Mouse (Mus musculus) forebrain, postnatal 0 days (tissue): Measurements from ENCODE around the gene Itpripl2. TPM values are rescaled to one million over a fixed set of nuclear protein-coding genes. Genes with fewer than 3 reads are reported as not detected.

ENCODE experiments used
- ATAC-seq: fragments of 200-750 bp; cut with Nextera tagmentation; 2 replicates; pipeline ENCODE4 v1.8.0; 2017; ENCODE audit warnings: mild to moderate bottlenecking, moderate library complexity
- DNase-seq: peaks from one replicate; pipeline ENCODE4 v3.0.0-alpha.2; 2015
- H3K27ac ChIP-seq: fragments of 300-500 bp; sonication (generic); 2 replicates; pipeline ENCODE4 v1.5.1; 2014; ENCODE audit warnings: low read depth, mild to moderate bottlenecking, antibody characterized with exemption, low read length, moderate library complexity, mixed read lengths
- H3K27me3 ChIP-seq: fragments of 300-500 bp; sonication (generic); 2 replicates; pipeline ENCODE4 v1.6.1; 2014; ENCODE audit warnings: mild to moderate bottlenecking, low read length, mixed read lengths; ENCODE audit not compliant: insufficient read depth
- H3K36me3 ChIP-seq: fragments of 300-500 bp; sonication (generic); 2 replicates; pipeline ENCODE4 v1.6.1; 2014; ENCODE audit warnings: mild to moderate bottlenecking, moderate library complexity; ENCODE audit not compliant: insufficient read depth
- H3K4me1 ChIP-seq: fragments of 300-500 bp; sonication (generic); 2 replicates; pipeline ENCODE4 v1.6.1; 2014; ENCODE audit warnings: antibody characterized with exemption; ENCODE audit not compliant: insufficient read depth
- H3K4me2 ChIP-seq: fragments of 300-500 bp; sonication (generic); 2 replicates; pipeline ENCODE4 v1.6.1; 2014; ENCODE audit warnings: low read depth, mild to moderate bottlenecking, moderate library complexity
- H3K4me3 ChIP-seq: fragments of 300-500 bp; sonication (generic); 2 replicates; pipeline ENCODE4 v1.5.1; 2014; ENCODE audit warnings: low read depth, low read length, mixed read lengths
- H3K9ac ChIP-seq: fragments of 300-500 bp; sonication (generic); 2 replicates; pipeline ENCODE4 v1.6.1; 2014; ENCODE audit warnings: mild to moderate bottlenecking
- H3K9me3 ChIP-seq: fragments of 300-500 bp; sonication (generic); 2 replicates; pipeline ENCODE4 v1.6.1; 2016; ENCODE audit warnings: low read length
- CTCF ChIP-seq: sonication (generic); IDR thresholded peaks from 2 replicates; pipeline ENCODE4 v1.5.1; 2016; ENCODE audit warnings: antibody characterized with exemption, control low read depth, low read depth
- WGBS: fragments of 180-500 bp; shearing (Covaris S2); extraction: QIAGEN DNeasy Blood & Tissue Kit; methylation state at CpG from one replicate; pipeline ENCODE4 v1.1.7; 2014; 5-methylcytosine and 5-hydroxymethylcytosine counted together
- polyA plus RNA-seq: library from polyadenylated mRNA; unstranded; fragments of >200 nt; fragmentation: Nextera tagmentation; extraction: Ambion mirVana; gene quantifications from 2 replicates; pipeline ENCODE4 v1.2.1, GENCODE M21; 2015
- total RNA-seq: library from RNA; depleted of rRNA; stranded (reverse); fragments of >200 nt; gene quantifications from 2 replicates; pipeline ENCODE4 v1.2.3, GENCODE M21; 2014

The Itpripl2 gene
- total and polyA plus RNA-seq, 2 experiments from 2014 or later = 0.42 to 6.0 TPM

DNA sequence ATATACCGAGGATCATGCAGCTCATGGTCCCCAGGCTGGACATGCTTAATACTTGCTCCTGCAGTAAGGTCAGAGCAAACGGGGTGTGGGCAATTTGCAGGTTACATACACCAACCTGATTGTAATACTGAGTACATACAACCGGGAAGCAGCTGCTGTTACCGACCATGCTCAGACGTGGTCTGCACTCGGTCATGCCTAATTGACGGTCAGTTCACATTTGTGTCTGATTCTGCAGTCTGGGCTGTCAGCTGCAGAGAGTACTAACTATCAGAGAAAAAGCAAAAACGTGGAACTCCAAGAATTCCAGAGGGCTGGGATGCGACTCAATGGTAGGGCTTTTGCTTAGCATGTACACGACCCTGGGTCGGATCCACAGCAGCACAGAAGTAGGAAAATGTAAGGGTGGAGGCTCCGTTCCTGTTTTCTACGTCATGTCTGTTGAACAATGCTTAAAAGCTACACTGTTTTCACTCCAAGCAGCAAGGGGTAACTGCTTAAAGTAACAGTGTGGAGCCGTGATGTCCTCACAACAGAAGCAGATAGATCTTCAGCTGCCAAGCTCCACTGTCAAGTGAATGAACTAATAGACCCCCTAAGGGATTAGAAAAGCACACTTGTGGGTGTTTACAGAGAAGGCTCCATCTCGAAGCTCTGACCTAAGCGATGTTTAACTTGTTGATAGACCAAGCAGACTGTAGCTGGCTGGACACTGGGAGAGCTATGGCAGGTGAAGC lies 30.2 kb downstream of the Itpripl2 start:
- Histone ChIP-seq H3K27me3 (no peaks in the 10 kb centered on the region), H3K4me3 (no peak overlapping the region), H3K27ac (no peak overlapping the region), H3K36me3 (no peaks in the 10 kb centered on the region), H3K4me1 (0 out of 2 replicates have a peak, but pooled peaks cover 8% of the 10 kb centered on the region), H3K9ac (no peak overlapping the region), H3K4me2 (no peak overlapping the region), H3K9me3 (no peaks in the 10 kb centered on the region)
- DNase-seq (no peak), ATAC-seq (no peak)
- WGBS = 61% methylated on average over 16 of the region's 16 CpGs
- no peak for TF ChIP-seq CTCF

DNA sequence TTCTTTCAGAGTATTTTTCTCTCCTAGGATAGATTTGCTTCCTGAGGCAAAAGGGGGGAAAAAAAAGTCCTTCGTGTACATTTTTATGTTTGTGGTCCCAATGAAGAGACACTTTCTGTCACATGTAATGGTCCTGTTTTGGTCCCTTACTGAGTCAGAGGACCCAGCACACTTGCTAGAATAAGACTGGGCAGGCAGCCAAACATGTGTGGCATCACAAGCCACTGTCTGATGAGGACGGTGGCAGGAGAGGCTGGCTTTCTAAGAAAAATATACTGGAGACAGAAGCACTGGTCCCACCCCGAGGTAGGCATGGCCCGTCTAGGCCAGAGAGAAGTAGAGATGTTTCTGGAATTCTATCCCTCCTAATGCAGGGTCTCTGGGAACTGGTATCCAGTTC lies 38.1 kb downstream of the Itpripl2 start:
- no peak overlapping the region for H3K4me2 ChIP-seq
- no peaks in the 10 kb centered on the region for H3K4me1 ChIP-seq
- TF ChIP-seq CTCF = no peak
- no peak overlapping the region for H3K4me3 ChIP-seq
- H3K27ac ChIP-seq = no peak overlapping the region
- H3K9me3 ChIP-seq = no peaks in the 10 kb centered on the region
- WGBS = 53% methylated on average over 4 of the region's 4 CpGs
- H3K27me3 ChIP-seq = no peaks in the 10 kb centered on the region
- DNase-seq (peak; percentile 24), ATAC-seq (no peak)
- no peak overlapping the region for H3K9ac ChIP-seq
- H3K36me3 ChIP-seq = no peaks in the 10 kb centered on the region

- Histone ChIP-seq H3K27me3 (no peaks in the 10 kb centered on the region), H3K4me1 (peaks cover 7% of the 10 kb centered on the region), H3K4me3 (no peak overlapping the region), H3K36me3 (no peaks in the 10 kb centered on the region), H3K27ac (no peak overlapping the region), H3K9ac (no peak overlapping the region), H3K9me3 (no peaks in the 10 kb centered on the region), H3K4me2 (no peak overlapping the region)
- DNase-seq (no peak), ATAC-seq (no peak)
- TF ChIP-seq CTCF = no peak
- 43% methylated on average over 2 of the region's 2 CpGs for WGBS
Observed at GRCm38 (mm10) chr7:118452940-118453339, 38.8 kb downstream of the Itpripl2 start.

GRCm38 (mm10) chr7:118448134-118448967 lies 43.4 kb downstream of the Itpripl2 start, which contains the start of gene Syt17:
Gene Syt17, minus strand, starts transcription at chr7:118448222.
- Histone ChIP-seq H3K27ac (no peak within 1 kb of the TSS), H3K36me3 (no peaks in the 10 kb centered on the region), H3K4me3 (peak within 1 kb of the TSS; percentile 56), H3K9ac (peak within 1 kb of the TSS; percentile 60), H3K4me2 (peak within 1 kb of the TSS; percentile 97), H3K4me1 (peaks cover 7% of the 10 kb centered on the region), H3K9me3 (no peaks in the 10 kb centered on the region), H3K27me3 (no peaks in the 10 kb centered on the region; the same call in 1 of the 2 replicates)
- WGBS = under 1% methylated on average over 58 of the region's 58 CpGs
- TF ChIP-seq CTCF = peak; percentile 69
- DNase-seq (peak; percentile 68), ATAC-seq (peak; percentile 69)

GRCm38 (mm10) chr7:118447291-118448133 lies 44.3 kb downstream of the Itpripl2 start:
- Histone ChIP-seq H3K27me3 (no peaks in the 10 kb centered on the region; the same call in 1 of the 2 replicates), H3K9me3 (no peaks in the 10 kb centered on the region), H3K9ac (peak overlapping the region; percentile 60), H3K4me3 (peak overlapping the region; percentile 56), H3K27ac (no peak overlapping the region), H3K4me1 (peaks cover 7% of the 10 kb centered on the region), H3K36me3 (no peaks in the 10 kb centered on the region), H3K4me2 (peak overlapping the region; percentile 97)
- DNase-seq = peak; percentile 38
- WGBS = 1% methylated on average over 65 of the region's 65 CpGs
- ATAC-seq = peak; percentile 30
- no peak for TF ChIP-seq CTCF

DNA sequence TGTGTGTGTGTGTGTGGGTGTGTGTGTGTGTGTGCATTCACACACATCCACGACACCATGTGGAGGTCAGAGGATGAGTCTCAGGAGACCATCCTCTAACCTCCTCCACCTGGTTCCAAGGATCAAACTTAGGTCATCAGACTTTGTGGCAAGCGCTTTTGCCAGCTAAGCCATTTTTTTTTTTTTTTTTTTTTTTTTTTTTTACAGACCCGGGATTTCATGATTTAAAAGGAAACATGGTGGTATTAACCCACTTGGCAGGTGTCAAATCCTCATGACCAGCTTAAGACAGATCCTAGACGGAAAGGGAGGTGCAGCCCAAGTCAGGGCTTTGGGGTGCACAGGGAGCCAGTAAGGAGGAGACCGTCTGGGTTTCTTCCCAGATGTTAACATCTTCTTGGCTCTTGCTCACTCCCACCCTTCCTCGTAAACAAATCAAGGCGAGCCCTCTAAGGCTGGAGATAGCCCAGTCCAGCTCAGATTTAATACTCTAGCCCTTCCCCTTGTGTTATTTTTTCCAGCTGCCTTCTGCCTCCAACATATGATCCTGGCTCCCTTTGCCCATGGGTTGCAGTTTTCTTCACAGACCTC lies 47.8 kb downstream of the Itpripl2 start:
- DNase-seq (no peak), ATAC-seq (no peak)
- Histone ChIP-seq H3K9ac (no peak overlapping the region), H3K4me2 (no peak overlapping the region), H3K27ac (no peak overlapping the region), H3K4me3 (no peak overlapping the region), H3K9me3 (no peaks in the 10 kb centered on the region), H3K27me3 (no peaks in the 10 kb centered on the region; the same call in 1 of the 2 replicates), H3K4me1 (peaks cover 7% of the 10 kb centered on the region), H3K36me3 (no peaks in the 10 kb centered on the region)
- TF ChIP-seq CTCF = no peak
- WGBS = 74% methylated on average over 7 of the region's 7 CpGs
